Mouse (Mus musculus): ENCODE measurements at regions not wholly inside any gene's neighbourhood (a gene's known extent, or its start where the extent isn't known, plus 50 kb on each side); places are given as distances from the start of the nearest gene placed in this dataset.
"Not testable (repeated sequence)": the region's sequence is repeated elsewhere in the genome, so short reads cannot be mapped to it uniquely, and the experiment has no call there.

- in situ Hi-C loops (cut with MboI; ENCODE audit: low pct_unique_long_range_greater_than_20kb in 1 of 2, low sequenced_read_pairs in 2 of 2, unreplicated experiment in 1 of 2): no loop called here
Observed at GRCm38 (mm10) chr10:23733679-23734078, 53.4 kb downstream of the Rps12 start.

- in situ Hi-C loops (cut with MboI; ENCODE audit: low pct_unique_long_range_greater_than_20kb in 1 of 2, low sequenced_read_pairs in 2 of 2, unreplicated experiment in 1 of 2): not testable (repeated sequence)
Observed at GRCm38 (mm10) chr10:23725960-23726714, 60.9 kb downstream of the Rps12 start.

GRCm38 (mm10) chr10:23718124-23718523 is 69.0 kb downstream of the Rps12 start:
- in situ Hi-C loops (cut with MboI; ENCODE audit: low pct_unique_long_range_greater_than_20kb in 1 of 2, low sequenced_read_pairs in 2 of 2, unreplicated experiment in 1 of 2): no loop called here

GRCm38 (mm10) chr10:23715511-23715910 is 71.6 kb downstream of the Rps12 start:
- in situ Hi-C loops (cut with MboI; ENCODE audit: low pct_unique_long_range_greater_than_20kb in 1 of 2, low sequenced_read_pairs in 2 of 2, unreplicated experiment in 1 of 2): no loop called here

GRCm38 (mm10) chr10:23715101-23715500 is 72.0 kb downstream of the Rps12 start:
- in situ Hi-C loops (cut with MboI; ENCODE audit: low pct_unique_long_range_greater_than_20kb in 1 of 2, low sequenced_read_pairs in 2 of 2, unreplicated experiment in 1 of 2): no loop called here

- in situ Hi-C loops (cut with MboI; ENCODE audit: low pct_unique_long_range_greater_than_20kb in 1 of 2, low sequenced_read_pairs in 2 of 2, unreplicated experiment in 1 of 2): no loop called here
Observed at GRCm38 (mm10) chr10:23712691-23713378, 74.2 kb downstream of the Rps12 start.

GRCm38 (mm10) chr10:23711416-23712171 is 75.5 kb downstream of the Rps12 start:
- in situ Hi-C loops (cut with MboI; ENCODE audit: low pct_unique_long_range_greater_than_20kb in 1 of 2, low sequenced_read_pairs in 2 of 2, unreplicated experiment in 1 of 2): no loop called here

GRCm38 (mm10) chr10:23710999-23711398 is 76.1 kb downstream of the Rps12 start:
- in situ Hi-C loops (cut with MboI; ENCODE audit: low pct_unique_long_range_greater_than_20kb in 1 of 2, low sequenced_read_pairs in 2 of 2, unreplicated experiment in 1 of 2): no loop called here

GRCm38 (mm10) chr10:23708261-23708660 is 78.8 kb downstream of the Rps12 start:
- in situ Hi-C loops (cut with MboI; ENCODE audit: low pct_unique_long_range_greater_than_20kb in 1 of 2, low sequenced_read_pairs in 2 of 2, unreplicated experiment in 1 of 2): no loop called here

- in situ Hi-C loops (cut with MboI; ENCODE audit: low pct_unique_long_range_greater_than_20kb in 1 of 2, low sequenced_read_pairs in 2 of 2, unreplicated experiment in 1 of 2): no loop called here
Observed at GRCm38 (mm10) chr10:23707141-23707540, 79.9 kb downstream of the Rps12 start.

GRCm38 (mm10) chr10:23704048-23704447 is 83.0 kb downstream of the Rps12 start:
- in situ Hi-C loops (cut with MboI; ENCODE audit: low pct_unique_long_range_greater_than_20kb in 1 of 2, low sequenced_read_pairs in 2 of 2, unreplicated experiment in 1 of 2): no loop called here

- in situ Hi-C loops (cut with MboI; ENCODE audit: low pct_unique_long_range_greater_than_20kb in 1 of 2, low sequenced_read_pairs in 2 of 2, unreplicated experiment in 1 of 2): no loop called here
Observed at GRCm38 (mm10) chr10:23691291-23691690, 95.8 kb downstream of the Rps12 start.

- in situ Hi-C loops (cut with MboI; ENCODE audit: low pct_unique_long_range_greater_than_20kb in 1 of 2, low sequenced_read_pairs in 2 of 2, unreplicated experiment in 1 of 2): no loop called here
Observed at GRCm38 (mm10) chr10:23686969-23687368, 100.1 kb downstream of the Rps12 start.

- in situ Hi-C loops (cut with MboI; ENCODE audit: low pct_unique_long_range_greater_than_20kb in 1 of 2, low sequenced_read_pairs in 2 of 2, unreplicated experiment in 1 of 2): no loop called here
Observed at GRCm38 (mm10) chr10:23683078-23683477, 104.0 kb downstream of the Rps12 start.

GRCm38 (mm10) chr10:23675911-23676310 is 111.2 kb downstream of the Rps12 start:
- in situ Hi-C loops (cut with MboI; ENCODE audit: low pct_unique_long_range_greater_than_20kb in 1 of 2, low sequenced_read_pairs in 2 of 2, unreplicated experiment in 1 of 2): no loop called here

GRCm38 (mm10) chr10:23674633-23675515 is 112.2 kb downstream of the Rps12 start:
- in situ Hi-C loops (cut with MboI; ENCODE audit: low pct_unique_long_range_greater_than_20kb in 1 of 2, low sequenced_read_pairs in 2 of 2, unreplicated experiment in 1 of 2): no loop called here

GRCm38 (mm10) chr10:23672296-23672695 is 114.8 kb downstream of the Rps12 start:
- in situ Hi-C loops (cut with MboI; ENCODE audit: low pct_unique_long_range_greater_than_20kb in 1 of 2, low sequenced_read_pairs in 2 of 2, unreplicated experiment in 1 of 2): no loop called here

- in situ Hi-C loops (cut with MboI; ENCODE audit: low pct_unique_long_range_greater_than_20kb in 1 of 2, low sequenced_read_pairs in 2 of 2, unreplicated experiment in 1 of 2): no loop called here
Observed at GRCm38 (mm10) chr10:23671494-23671893, 115.6 kb downstream of the Rps12 start.
